Mouse (Mus musculus) naive thymus-derived CD4-positive, alpha-beta T cell, adult 2 months (primary cell): ENCODE data around the gene Ikbke.
"Not testable (repeated sequence)": the region's sequence is repeated elsewhere in the genome, so short reads cannot be mapped to it uniquely, and the experiment has no call there.

Experiments
- DNase-seq: peaks from one replicate; pipeline ENCODE4 v3.0.0-alpha.2; 2011; ENCODE audit warnings: low read depth

Gene Ikbke

GRCm38 (mm10) chr1:131281731-131282130, 2.3 kb upstream of the Ikbke start:
- DNase-seq: no peak

GRCm38 (mm10) chr1:131280280-131280679, 874 bp upstream of the Ikbke start:
- peak; percentile 75 for DNase-seq

GRCm38 (mm10) chr1:131278606-131279455, 575 bp downstream of the Ikbke start:
- peak; percentile 63 for DNase-seq

- no peak for DNase-seq
Measured at GRCm38 (mm10) chr1:131276831-131277230, 2.6 kb downstream of the Ikbke start.

- no peak for DNase-seq
Measured at GRCm38 (mm10) chr1:131275577-131275976, 3.8 kb downstream of the Ikbke start.

GRCm38 (mm10) chr1:131274725-131275539, 4.5 kb downstream of the Ikbke start:
- no peak for DNase-seq

- DNase-seq: peak; percentile 89
Measured at GRCm38 (mm10) chr1:131269797-131270578, 9.4 kb downstream of the Ikbke start.

GRCm38 (mm10) chr1:131268776-131269175, 10.6 kb downstream of the Ikbke start:
- DNase-seq: no peak

- no peak for DNase-seq
Measured at GRCm38 (mm10) chr1:131263905-131264304, 15.5 kb downstream of the Ikbke start.

- DNase-seq: peak; percentile 82
Measured at GRCm38 (mm10) chr1:131260309-131260656, 19.1 kb downstream of the Ikbke start.

GRCm38 (mm10) chr1:131259632-131260308, 19.6 kb downstream of the Ikbke start:
- DNase-seq: no peak

- no peak for DNase-seq
Measured at GRCm38 (mm10) chr1:131257288-131257687, 22.1 kb downstream of the Ikbke start.

GRCm38 (mm10) chr1:131252516-131253250, 26.7 kb downstream of the Ikbke start:
- not testable (repeated sequence) for DNase-seq

GRCm38 (mm10) chr1:131246433-131247395, 32.7 kb downstream of the Ikbke start:
- peak; percentile 63 for DNase-seq

- peak; percentile 70 for DNase-seq
Measured at GRCm38 (mm10) chr1:131245926-131246325, 33.5 kb downstream of the Ikbke start.

GRCm38 (mm10) chr1:131245089-131245856, 34.1 kb downstream of the Ikbke start, which contains the start of gene Rassf5:
Gene Rassf5 (minus strand): TSS chr1:131245258.
- peak; percentile 67 for DNase-seq

- peak; percentile 32 for DNase-seq
Measured at GRCm38 (mm10) chr1:131244536-131245088, 34.8 kb downstream of the Ikbke start.

GRCm38 (mm10) chr1:131242956-131243355, 36.5 kb downstream of the Ikbke start:
- no peak for DNase-seq
